Mouse (Mus musculus): ENCODE measurements at regions not wholly inside any gene's neighbourhood (a gene's known extent, or its start where the extent isn't known, plus 50 kb on each side); places are given as distances from the start of the nearest gene placed in this dataset.

DNA sequence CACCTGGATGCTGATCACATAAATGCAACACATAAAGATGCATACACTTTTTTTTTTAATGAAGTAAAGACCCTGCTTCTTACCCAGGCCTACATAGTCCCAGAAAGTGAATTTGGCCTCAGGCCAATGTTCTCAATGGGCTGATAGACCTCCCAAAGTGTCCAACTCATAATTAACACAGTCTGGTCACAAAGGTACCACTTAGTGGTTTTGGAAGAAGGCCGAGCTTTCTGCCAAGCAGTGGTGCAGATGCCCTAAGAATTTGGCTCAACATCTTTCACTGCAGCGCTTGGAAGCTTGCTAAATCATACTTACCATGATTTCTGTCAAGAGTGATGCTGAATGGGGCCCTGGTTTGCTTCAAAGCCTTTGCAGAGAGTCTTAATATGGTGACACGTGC is 706.4 kb upstream of the Rag2 start:
- no peak for TF ChIP-seq GATA4 (IDR thresholded peaks at IDR 0.05; ENCODE audit: insufficient replicate concordance, low read length)

DNA sequence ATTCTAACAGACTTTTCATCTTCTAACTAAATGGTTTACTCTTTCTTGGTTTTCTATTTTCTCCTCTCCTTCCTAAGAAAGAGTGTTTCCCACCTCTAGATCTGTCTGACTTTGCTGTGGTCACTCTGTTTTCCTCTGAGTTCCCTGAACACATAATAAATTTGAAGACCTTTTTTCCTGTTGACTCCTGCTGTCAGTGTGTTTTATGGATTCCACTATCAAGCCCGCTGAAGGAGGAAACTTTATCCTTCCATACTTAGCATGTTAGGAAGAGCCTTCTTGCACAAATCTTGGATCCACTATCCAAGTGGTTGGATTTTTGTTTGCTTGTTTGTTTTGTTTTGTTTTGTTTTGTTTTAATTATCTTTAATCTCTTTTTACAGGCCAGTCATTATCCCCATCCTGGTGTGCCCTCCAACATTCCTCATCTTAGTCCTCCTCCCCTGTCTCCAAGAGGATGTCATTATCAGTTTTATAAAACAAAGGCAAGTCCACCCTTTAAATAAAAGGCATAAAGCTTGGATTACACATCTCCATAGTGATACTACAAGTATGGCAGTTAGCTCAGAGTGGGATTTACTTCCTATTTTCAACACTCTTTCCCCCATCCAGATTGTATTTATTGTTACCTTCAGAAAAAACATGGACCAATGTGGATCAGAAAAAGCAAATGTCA is 704.8 kb upstream of the Rag2 start:
- TF ChIP-seq GATA4 (IDR thresholded peaks at IDR 0.05; ENCODE audit: insufficient replicate concordance, low read length) = no peak

DNA sequence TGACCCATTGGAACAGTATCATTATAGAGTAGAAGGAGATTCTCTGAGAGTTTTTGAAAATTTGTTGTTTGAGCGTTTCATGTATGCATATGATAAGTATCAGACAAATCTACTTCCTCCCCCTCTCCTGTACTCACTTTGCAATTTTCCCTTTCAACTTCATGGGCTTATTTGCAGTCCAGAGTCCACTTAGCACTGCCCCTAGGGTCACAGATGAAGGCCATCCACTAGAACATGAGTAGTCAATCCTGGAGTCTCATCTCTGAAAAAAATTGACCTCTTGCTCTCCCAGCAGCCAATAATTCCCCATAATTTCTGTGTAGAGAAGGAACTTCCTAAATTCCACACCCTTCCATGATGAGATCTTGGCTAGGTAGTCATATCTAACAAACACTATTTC is 665.1 kb upstream of the Rag2 start:
- TF ChIP-seq GATA4 (IDR thresholded peaks at IDR 0.05; ENCODE audit: insufficient replicate concordance, low read length) = no peak

DNA sequence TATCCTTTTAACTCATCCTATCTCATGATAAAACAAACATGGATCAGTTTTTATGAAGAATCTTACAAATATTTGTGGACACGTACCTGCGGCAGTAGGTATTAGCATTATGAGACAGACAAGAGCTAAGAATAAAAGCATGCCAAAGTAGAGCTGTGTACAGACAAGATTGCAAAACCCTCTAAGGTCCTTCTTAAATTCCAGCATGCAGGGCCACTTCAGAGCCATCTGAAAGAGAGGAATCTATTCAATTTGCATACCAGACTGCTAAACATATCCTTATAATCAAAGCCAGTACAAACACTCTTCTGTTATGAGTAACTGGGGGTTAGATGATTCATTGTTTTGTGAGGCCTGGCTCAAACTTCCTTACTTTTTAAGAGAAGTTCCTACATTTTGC is 659.9 kb upstream of the Rag2 start:
- no peak for TF ChIP-seq GATA4 (IDR thresholded peaks at IDR 0.05; ENCODE audit: insufficient replicate concordance, low read length)

- TF ChIP-seq GATA4 (IDR thresholded peaks at IDR 0.05; ENCODE audit: insufficient replicate concordance, low read length) = no peak
Observed at GRCm38 (mm10) chr2:100977202-100977601, 647.3 kb upstream of the Rag2 start.

DNA sequence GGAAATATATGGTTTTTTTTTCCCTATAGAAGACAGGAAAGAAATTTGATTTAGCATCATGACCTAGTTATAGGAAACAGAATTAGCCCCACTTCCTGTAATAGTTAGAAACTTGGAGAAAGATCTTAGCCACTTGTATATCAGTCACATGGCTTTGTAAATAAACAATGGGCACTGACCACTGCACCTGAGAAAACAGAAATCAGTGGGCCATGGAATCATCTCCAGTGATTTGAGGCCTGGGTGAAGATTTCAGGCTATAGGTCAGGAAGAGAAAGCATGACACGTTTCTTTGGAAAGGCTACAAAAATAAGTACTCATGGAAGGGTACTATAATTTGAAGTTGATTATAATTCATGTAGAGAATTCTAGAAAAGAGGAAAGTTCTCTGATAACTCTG is 642.2 kb upstream of the Rag2 start:
- no peak for TF ChIP-seq GATA4 (IDR thresholded peaks at IDR 0.05; ENCODE audit: insufficient replicate concordance, low read length)

- TF ChIP-seq GATA4 (IDR thresholded peaks at IDR 0.05; ENCODE audit: insufficient replicate concordance, low read length) = no peak
Observed at GRCm38 (mm10) chr2:101015353-101015752, 609.2 kb upstream of the Rag2 start.

GRCm38 (mm10) chr2:101019384-101019783 is 605.1 kb upstream of the Rag2 start:
- TF ChIP-seq GATA4 (IDR thresholded peaks at IDR 0.05; ENCODE audit: insufficient replicate concordance, low read length) = no peak

GRCm38 (mm10) chr2:101021515-101021914 is 603.0 kb upstream of the Rag2 start:
- no peak for TF ChIP-seq GATA4 (IDR thresholded peaks at IDR 0.05; ENCODE audit: insufficient replicate concordance, low read length)

DNA sequence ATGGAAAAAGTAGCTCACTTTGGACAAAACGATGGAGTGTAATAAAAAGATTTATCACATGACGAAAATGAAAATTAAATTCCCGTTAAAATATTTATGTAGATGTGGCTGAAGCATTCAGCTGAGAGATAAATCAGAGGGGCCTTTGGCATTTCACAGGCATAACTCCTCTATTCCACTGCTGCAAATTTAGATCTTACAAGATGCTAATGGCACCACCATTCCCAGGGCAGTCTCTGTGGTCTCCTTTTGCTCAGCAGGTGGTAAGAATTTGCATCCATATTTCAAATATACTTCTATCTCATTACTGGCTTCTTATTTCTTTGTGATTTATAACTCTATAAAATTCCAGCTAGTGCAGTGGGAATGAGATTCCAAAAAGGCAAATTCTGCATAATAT is 581.5 kb upstream of the Rag2 start:
- TF ChIP-seq GATA4 (IDR thresholded peaks at IDR 0.05; ENCODE audit: insufficient replicate concordance, low read length) = no peak

DNA sequence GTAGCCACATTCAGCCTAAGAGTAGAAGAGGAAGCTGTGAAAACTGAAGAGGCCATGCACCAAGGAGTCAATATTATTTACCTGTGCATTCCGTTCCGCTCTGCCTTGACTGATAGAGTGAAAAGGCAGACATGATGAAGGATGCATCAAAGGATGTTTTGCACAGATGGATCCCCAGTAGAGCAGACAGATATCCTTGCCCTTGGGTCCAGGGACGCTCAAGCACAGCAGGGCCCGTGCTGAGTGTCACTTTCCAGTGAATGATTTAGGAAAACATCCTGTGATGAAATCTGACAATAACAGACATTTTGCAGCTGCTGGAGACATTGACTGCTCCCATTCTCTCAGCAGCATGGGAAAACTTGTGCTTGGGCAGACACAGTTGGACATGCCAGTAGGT is 561.6 kb upstream of the Rag2 start:
- TF ChIP-seq GATA4 (IDR thresholded peaks at IDR 0.05; ENCODE audit: insufficient replicate concordance, low read length) = no peak

DNA sequence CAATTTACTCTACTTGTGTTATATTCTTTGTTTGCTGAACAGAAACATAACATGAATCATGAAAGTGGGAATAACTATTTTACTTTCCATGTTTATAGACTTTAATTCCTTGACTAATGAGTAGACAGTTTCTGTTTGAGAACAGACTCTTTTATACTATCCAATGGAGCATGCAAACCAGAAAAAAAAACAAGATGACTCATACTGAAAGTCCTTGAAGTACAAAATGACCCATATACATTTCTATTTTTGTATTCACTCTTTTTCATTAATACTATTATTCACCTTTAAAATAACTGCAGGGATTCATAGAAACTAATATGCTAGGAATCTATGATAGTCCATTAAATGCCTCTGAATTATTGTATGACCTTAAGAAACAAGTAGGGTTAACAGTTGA is 549.5 kb upstream of the Rag2 start:
- TF ChIP-seq GATA4 (IDR thresholded peaks at IDR 0.05; ENCODE audit: insufficient replicate concordance, low read length) = no peak

GRCm38 (mm10) chr2:101080231-101080630 is 544.3 kb upstream of the Rag2 start:
- no peak for TF ChIP-seq GATA4 (IDR thresholded peaks at IDR 0.05; ENCODE audit: insufficient replicate concordance, low read length)

DNA sequence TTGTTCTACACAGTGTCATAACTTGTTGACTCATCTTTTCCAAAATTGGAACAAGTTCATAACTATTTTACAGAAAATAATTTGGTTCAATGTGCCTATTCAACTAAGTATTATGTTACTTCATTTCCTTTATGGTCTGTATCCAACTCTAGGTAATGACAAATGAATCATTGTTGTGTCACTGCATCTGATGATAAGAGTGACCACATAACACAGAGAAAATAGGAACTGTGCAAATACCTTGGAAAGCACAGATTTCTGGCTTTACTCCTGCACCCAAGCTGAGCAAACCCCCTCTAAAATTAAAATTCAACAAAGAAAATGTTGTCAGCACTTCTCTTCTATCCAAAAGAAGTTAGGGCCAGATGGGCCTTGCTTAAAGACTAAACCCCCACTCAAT is 540.7 kb upstream of the Rag2 start:
- TF ChIP-seq GATA4 (IDR thresholded peaks at IDR 0.05; ENCODE audit: insufficient replicate concordance, low read length) = no peak

DNA sequence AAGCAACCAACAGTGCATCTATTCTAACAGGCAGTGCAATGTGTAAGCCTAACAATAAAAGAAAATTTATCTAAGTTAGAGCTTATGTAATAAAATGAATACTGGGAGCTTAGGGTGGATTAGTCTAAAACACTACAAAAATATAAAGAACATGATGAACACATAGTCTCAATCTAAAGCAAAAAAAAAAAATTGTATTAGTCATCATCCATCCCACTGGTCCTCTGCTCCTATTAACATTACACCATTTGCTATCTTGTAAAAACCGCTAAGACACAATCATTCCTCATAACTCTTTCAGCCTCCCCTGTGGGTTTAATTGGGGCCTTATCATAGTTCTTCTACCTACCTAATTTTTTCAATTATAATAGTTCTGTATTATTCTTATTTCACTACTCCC is 539.9 kb upstream of the Rag2 start:
- TF ChIP-seq GATA4 (IDR thresholded peaks at IDR 0.05; ENCODE audit: insufficient replicate concordance, low read length) = no peak

DNA sequence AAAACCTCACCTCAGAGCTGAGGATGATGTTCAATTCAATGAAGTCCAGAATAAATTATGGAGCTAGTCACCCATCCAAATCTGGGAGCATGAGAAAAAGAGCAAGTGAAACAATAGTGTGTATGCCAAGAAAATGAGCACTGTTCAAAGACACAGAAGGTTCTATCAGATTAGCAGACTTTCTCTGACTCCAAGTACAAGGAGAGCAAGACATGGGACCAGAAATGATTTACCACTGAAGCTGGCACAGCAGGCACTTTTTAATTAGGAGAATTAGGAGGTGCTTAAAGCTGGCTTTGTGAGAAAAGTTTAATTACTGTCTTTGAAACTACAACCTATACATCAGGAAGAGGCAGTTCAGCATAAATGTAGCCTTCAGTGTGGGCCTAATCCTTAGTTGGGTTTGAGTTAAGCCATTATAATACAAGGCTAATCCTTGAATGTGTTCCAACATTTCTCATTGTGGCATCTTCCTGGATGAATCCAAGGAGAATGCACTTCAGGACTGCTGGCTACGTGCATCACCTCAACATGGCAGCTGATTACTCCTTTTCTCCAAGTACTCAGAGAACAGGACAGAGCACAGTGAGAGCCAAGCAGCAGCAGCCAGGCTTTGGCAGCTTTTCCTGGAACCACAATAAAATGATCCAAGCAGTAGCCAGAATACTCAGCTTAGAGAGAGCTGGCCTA is 517.2 kb upstream of the Rag2 start:
- TF ChIP-seq GATA4 (IDR thresholded peaks at IDR 0.05; ENCODE audit: insufficient replicate concordance, low read length) = no peak

- TF ChIP-seq GATA4 (IDR thresholded peaks at IDR 0.05; ENCODE audit: insufficient replicate concordance, low read length) = no peak
Observed at GRCm38 (mm10) chr2:101136867-101137266, 487.7 kb upstream of the Rag2 start.
